Mouse (Mus musculus) embryonic facial prominence, embryonic 11.5 days (tissue): ENCODE data around the gene Emid1. TPM values are rescaled to one million over a fixed set of nuclear protein-coding genes. Genes with fewer than 3 reads are reported as not detected.
"Not testable (repeated sequence)": the region's sequence is repeated elsewhere in the genome, so short reads cannot be mapped to it uniquely, and the experiment has no call there.

Experiments used
- ATAC-seq: fragments of 200-750 bp; cut with Nextera tagmentation; replicated peaks from 2 replicates; pipeline ENCODE4 v1.8.0; 2017; ENCODE audit warnings: low read depth; ENCODE audit not compliant: insufficient number of reproducible peaks, low FRiP score, low TSS enrichment
- DNase-seq: peaks from one replicate; pipeline ENCODE4 v3.0.0-alpha.2; 2015; ENCODE audit warnings: low spot score
- H3K27ac ChIP-seq: fragments of 300-500 bp; sonication (generic); replicated peaks from 2 replicates; pipeline ENCODE4 v1.5.1; 2014; ENCODE audit warnings: mild to moderate bottlenecking, low read depth, low read length, control low read depth
- H3K27me3 ChIP-seq: fragments of 300-500 bp; sonication (generic); 2 replicates; pipeline ENCODE4 v1.6.1; 2014; ENCODE audit warnings: mild to moderate bottlenecking, low read length, moderate library complexity, mixed read lengths; ENCODE audit not compliant: control insufficient read depth, insufficient read depth
- H3K36me3 ChIP-seq: fragments of 300-500 bp; sonication (generic); replicated peaks from 2 replicates; pipeline ENCODE4 v1.6.1; 2014; ENCODE audit warnings: low read depth, mild to moderate bottlenecking, low read length, moderate library complexity, mixed read lengths; ENCODE audit not compliant: control insufficient read depth, insufficient read depth
- H3K4me1 ChIP-seq: fragments of 300-500 bp; sonication (generic); 2 replicates; pipeline ENCODE4 v1.6.1; 2014; ENCODE audit warnings: low read length, mixed read lengths; ENCODE audit not compliant: control insufficient read depth, insufficient read depth
- H3K4me2 ChIP-seq: fragments of 300-500 bp; sonication (generic); 2 replicates; pipeline ENCODE4 v1.6.1; 2014; ENCODE audit warnings: low read depth, mild to moderate bottlenecking, control low read depth, low read length, moderate library complexity
- H3K4me3 ChIP-seq: fragments of 300-500 bp; sonication (generic); 2 replicates; pipeline ENCODE4 v1.5.1; 2014; ENCODE audit warnings: low read depth, low read length, control low read depth
- H3K9ac ChIP-seq: fragments of 300-500 bp; sonication (generic); replicated peaks from 2 replicates; pipeline ENCODE4 v1.6.1; 2014; ENCODE audit warnings: mild to moderate bottlenecking, control low read depth, low read length
- H3K9me3 ChIP-seq: fragments of 300-500 bp; sonication (generic); replicated peaks from 2 replicates; pipeline ENCODE4 v1.6.1; 2016; ENCODE audit warnings: mild to moderate bottlenecking, low read length, inconsistent platforms, mixed read lengths; ENCODE audit not compliant: control insufficient read depth
- WGBS: fragments of 180-500 bp; shearing (Covaris S2); extraction: QIAGEN DNeasy Blood & Tissue Kit; methylation state at CpG from one replicate; pipeline ENCODE4 v1.1.7; 2014; 5-methylcytosine and 5-hydroxymethylcytosine counted together
- polyA plus RNA-seq: library from polyadenylated mRNA; unstranded; fragments of >200 nt; fragmentation: Nextera tagmentation; extraction: Ambion mirVana; gene quantifications from 2 replicates; pipeline ENCODE4 v1.2.1, GENCODE M21; 2014

Emid1 gene
- polyA plus RNA-seq, 1 experiment from 2014 or later: 11.9 TPM

- no peak overlapping the region for H3K4me3 ChIP-seq
- ATAC-seq (no peak), DNase-seq (no peak)
- no peak overlapping the region for H3K27ac ChIP-seq
- no peaks in the 10 kb centered on the region for H3K9me3 ChIP-seq
- H3K36me3 ChIP-seq: peaks cover 3% of the 10 kb centered on the region; the same call in 1 of the 2 replicates
- no peaks in the 10 kb centered on the region for H3K27me3 ChIP-seq
- no peak overlapping the region for H3K9ac ChIP-seq
- H3K4me2 ChIP-seq: no peak overlapping the region
- WGBS: 80% methylated on average over 5 of the region's 5 CpGs
- H3K4me1 ChIP-seq: no peaks in the 10 kb centered on the region
Measured at GRCm38 (mm10) chr11:5095877-5096276, 56.2 kb downstream of the Emid1 start.

GRCm38 (mm10) chr11:5091706-5092105 is 60.4 kb downstream of the Emid1 start:
- peak; percentile 26 for DNase-seq
- H3K27me3 ChIP-seq: no peaks in the 10 kb centered on the region
- no peak overlapping the region for H3K4me2 ChIP-seq
- H3K9me3 ChIP-seq: no peaks in the 10 kb centered on the region
- ATAC-seq: no peak
- H3K27ac ChIP-seq: no peak overlapping the region
- H3K9ac ChIP-seq: no peak overlapping the region
- peaks cover 13% of the 10 kb centered on the region for H3K36me3 ChIP-seq
- H3K4me3 ChIP-seq: no peak overlapping the region
- no peaks in the 10 kb centered on the region for H3K4me1 ChIP-seq
- 56% methylated on average over 2 of the region's 2 CpGs for WGBS

GRCm38 (mm10) chr11:5089147-5089546 is 62.9 kb downstream of the Emid1 start:
- H3K36me3 ChIP-seq: peaks cover 16% of the 10 kb centered on the region
- no peak overlapping the region for H3K27ac ChIP-seq
- no peak overlapping the region for H3K9ac ChIP-seq
- H3K9me3 ChIP-seq: no peaks in the 10 kb centered on the region
- no peaks in the 10 kb centered on the region for H3K4me1 ChIP-seq
- no peak overlapping the region for H3K4me3 ChIP-seq
- ATAC-seq: no peak
- DNase-seq: no peak
- no peak overlapping the region for H3K4me2 ChIP-seq
- 97% methylated on average over 1 of the region's 1 CpGs for WGBS
- no peaks in the 10 kb centered on the region for H3K27me3 ChIP-seq

DNA sequence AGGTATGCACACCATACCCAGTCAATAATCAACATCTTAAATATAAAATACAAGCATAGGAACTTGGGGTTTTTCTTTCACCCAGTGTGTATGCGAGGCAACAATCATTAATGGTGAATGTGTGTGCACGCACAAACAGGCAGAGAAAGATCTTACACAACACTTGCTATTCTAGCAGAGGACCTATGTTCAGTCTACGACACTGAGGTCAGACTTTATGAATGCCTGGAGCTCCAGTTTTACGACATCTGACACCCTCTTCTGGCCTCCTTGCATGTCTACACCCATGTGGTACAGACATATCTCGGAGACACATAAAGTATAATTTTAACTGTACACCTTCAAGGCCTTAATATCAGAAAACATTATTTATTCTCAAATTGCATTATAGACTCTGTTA is 75.2 kb downstream of the Emid1 start:
- H3K27ac ChIP-seq, H3K27me3 ChIP-seq, H3K4me1 ChIP-seq, H3K4me3 ChIP-seq, DNase-seq, ATAC-seq, H3K9ac ChIP-seq, H3K4me2 ChIP-seq, H3K9me3 ChIP-seq: not testable (repeated sequence)
- WGBS: 89% methylated on average over 3 of the region's 5 CpGs
- H3K36me3 ChIP-seq: peaks cover 22% of the 10 kb centered on the region

- H3K36me3 ChIP-seq: peaks cover 22% of the 10 kb centered on the region
- no peak for ATAC-seq
- no peak overlapping the region for H3K4me3 ChIP-seq
Measured at GRCm38 (mm10) chr11:5075760-5076159, 76.3 kb downstream of the Emid1 start.

DNA sequence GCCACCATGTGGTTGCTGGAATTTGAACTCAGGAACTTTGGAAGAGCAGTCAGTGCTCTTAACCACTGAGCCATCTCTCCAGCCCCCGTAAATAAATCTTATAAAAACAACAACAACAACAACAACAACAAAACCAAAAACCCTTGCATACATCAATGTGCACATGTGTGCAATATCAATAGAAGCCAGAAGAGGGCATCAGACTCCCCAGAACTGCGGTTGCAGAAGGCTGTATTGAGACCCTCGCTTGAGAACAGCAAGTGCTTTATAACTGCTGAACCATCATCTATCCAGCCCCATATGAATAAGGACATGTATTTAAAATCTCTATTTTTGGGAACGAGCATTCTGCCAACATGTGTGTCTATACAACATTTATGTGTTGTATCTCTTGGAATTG is 77.2 kb downstream of the Emid1 start:
- no peak; the same call in 1 of the 2 replicates for ATAC-seq
- no peaks in the 10 kb centered on the region for H3K4me1 ChIP-seq
- no peaks in the 10 kb centered on the region for H3K9me3 ChIP-seq
- H3K4me3 ChIP-seq: no peak overlapping the region
- H3K36me3 ChIP-seq: peaks cover 22% of the 10 kb centered on the region
- H3K27ac ChIP-seq: no peak overlapping the region
- no peaks in the 10 kb centered on the region for H3K27me3 ChIP-seq
- H3K4me2 ChIP-seq: no peak overlapping the region
- H3K9ac ChIP-seq: no peak overlapping the region
- peak; percentile 60 for DNase-seq
- 77% methylated on average over 4 of the region's 4 CpGs for WGBS

More at GRCm38 (mm10) chr11:5075760-5076159, 76.3 kb downstream of the Emid1 start:
- Histone ChIP-seq H3K27ac (no peak overlapping the region), H3K9ac (no peak overlapping the region), H3K9me3 (no peaks in the 10 kb centered on the region), H3K4me1 (no peaks in the 10 kb centered on the region), H3K27me3 (no peaks in the 10 kb centered on the region), H3K4me2 (no peak overlapping the region)
- no peak for DNase-seq

DNA sequence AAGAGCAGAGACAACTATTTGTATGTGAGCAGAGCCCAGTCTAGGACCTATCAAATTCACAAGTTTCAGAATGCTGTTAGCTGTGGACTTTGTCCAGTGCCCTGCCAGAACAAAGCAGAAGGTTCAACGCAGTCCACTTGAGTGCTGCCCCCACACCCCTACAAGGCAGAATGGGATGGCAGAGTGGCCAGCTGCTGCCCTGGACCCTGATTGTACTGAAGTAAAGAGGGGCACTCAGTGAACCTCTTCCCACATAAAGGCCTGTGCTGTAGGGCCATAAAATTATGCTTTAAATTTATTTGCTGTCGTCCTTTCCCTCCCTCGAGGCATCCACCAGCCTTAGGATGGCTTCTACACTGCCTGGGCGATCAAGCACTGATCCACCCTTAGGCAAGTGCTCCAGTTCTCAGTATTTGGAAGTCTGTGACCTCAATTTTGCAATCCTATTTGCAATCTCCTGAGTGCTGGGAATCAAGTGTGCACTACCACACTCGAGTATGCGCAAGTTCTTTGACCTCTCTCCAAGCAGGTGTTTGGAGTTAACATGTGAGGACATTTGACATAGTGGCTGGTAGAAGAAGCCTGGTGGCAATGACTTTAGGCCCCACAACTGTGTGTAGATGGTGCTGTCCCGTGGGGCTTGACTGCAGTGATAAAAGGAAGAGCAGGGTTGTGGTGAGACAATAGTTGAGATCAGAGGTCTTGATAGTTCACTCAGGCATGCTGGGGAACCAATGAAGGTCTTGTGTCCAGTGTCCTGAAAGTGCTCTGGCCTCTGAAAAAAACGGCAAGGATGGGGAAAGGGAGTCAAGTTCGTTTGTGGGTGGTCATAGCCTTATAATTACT is 83.7 kb downstream of the Emid1 start:
- no peaks in the 10 kb centered on the region for H3K4me1 ChIP-seq
- H3K36me3 ChIP-seq: peaks cover 20% of the 10 kb centered on the region
- H3K27me3 ChIP-seq: peaks cover 11% of the 10 kb centered on the region
- DNase-seq (no peak), ATAC-seq (no peak)
- no peak overlapping the region for H3K27ac ChIP-seq
- no peak overlapping the region for H3K4me2 ChIP-seq
- H3K9ac ChIP-seq: no peak overlapping the region
- no peaks in the 10 kb centered on the region for H3K9me3 ChIP-seq
- H3K4me3 ChIP-seq: no peak overlapping the region
- 88% methylated on average over 9 of the region's 9 CpGs for WGBS

GRCm38 (mm10) chr11:5067063-5067462 is 85.0 kb downstream of the Emid1 start:
- H3K4me2 ChIP-seq: no peak overlapping the region
- ATAC-seq (no peak), DNase-seq (no peak)
- H3K27ac ChIP-seq: no peak overlapping the region
- H3K36me3 ChIP-seq: peaks cover 17% of the 10 kb centered on the region
- peaks cover 24% of the 10 kb centered on the region for H3K27me3 ChIP-seq
- no peak overlapping the region for H3K9ac ChIP-seq
- H3K9me3 ChIP-seq: no peaks in the 10 kb centered on the region
- no peak overlapping the region for H3K4me3 ChIP-seq
- peaks cover 6% of the 10 kb centered on the region for H3K4me1 ChIP-seq
